Mouse (Mus musculus): ENCODE measurements around the gene Zp3r. TPM values are rescaled to one million over a fixed set of nuclear protein-coding genes. Genes with fewer than 3 reads are reported as not detected.

Gene Zp3r
- polyA plus RNA-seq, 1 experiment from 2014 or later = not detected

Other genes starting within 250 kb of the Zp3r start
- gene Cd55b, start 206.6 kb downstream of the Zp3r start, polyA plus RNA-seq (2015; fragmentation: Nextera tagmentation; extraction: Ambion mirVana) = 0.21 TPM in 1 of 2 replicates, not detected in the other
- gene Cd55, start 166.9 kb downstream of the Zp3r start, polyA plus RNA-seq (2015; fragmentation: Nextera tagmentation; extraction: Ambion mirVana) = 14.3 and 15.9 TPM in 2 replicates
- gene C4bp, start 32.0 kb upstream of the Zp3r start, polyA plus RNA-seq (2015; fragmentation: Nextera tagmentation; extraction: Ambion mirVana) = 0.94 and 2.7 TPM in 2 replicates
- gene Gm29427, start 86.2 kb upstream of the Zp3r start, polyA plus RNA-seq (2015; fragmentation: Nextera tagmentation; extraction: Ambion mirVana) = not detected in 2 replicates
- 9.0 and 11.3 TPM in 2 replicates for gene Yod1, start 87.7 kb upstream of the Zp3r start, polyA plus RNA-seq (2015; fragmentation: Nextera tagmentation; extraction: Ambion mirVana)
- 9.5 and 9.7 TPM in 2 replicates for gene Pfkfb2, start 99.6 kb upstream of the Zp3r start, polyA plus RNA-seq (2015; fragmentation: Nextera tagmentation; extraction: Ambion mirVana)
- gene AA986860, start 102.4 kb upstream of the Zp3r start, polyA plus RNA-seq (2015; fragmentation: Nextera tagmentation; extraction: Ambion mirVana) = 16.1 TPM in 2 replicates
- not detected in 2 replicates for gene Fcamr, start 171.3 kb upstream of the Zp3r start, polyA plus RNA-seq (2015; fragmentation: Nextera tagmentation; extraction: Ambion mirVana)
- not detected in 2 replicates for gene Pigr, start 197.1 kb upstream of the Zp3r start, polyA plus RNA-seq (2015; fragmentation: Nextera tagmentation; extraction: Ambion mirVana)
- 0.36 TPM in 1 of 2 replicates, not detected in the other for gene Fcmr, start 236.0 kb upstream of the Zp3r start, polyA plus RNA-seq (2015; fragmentation: Nextera tagmentation; extraction: Ambion mirVana)